Comparison of ENCODE assay signal across 17 mouse cellular contexts in the genomic region with DNA sequence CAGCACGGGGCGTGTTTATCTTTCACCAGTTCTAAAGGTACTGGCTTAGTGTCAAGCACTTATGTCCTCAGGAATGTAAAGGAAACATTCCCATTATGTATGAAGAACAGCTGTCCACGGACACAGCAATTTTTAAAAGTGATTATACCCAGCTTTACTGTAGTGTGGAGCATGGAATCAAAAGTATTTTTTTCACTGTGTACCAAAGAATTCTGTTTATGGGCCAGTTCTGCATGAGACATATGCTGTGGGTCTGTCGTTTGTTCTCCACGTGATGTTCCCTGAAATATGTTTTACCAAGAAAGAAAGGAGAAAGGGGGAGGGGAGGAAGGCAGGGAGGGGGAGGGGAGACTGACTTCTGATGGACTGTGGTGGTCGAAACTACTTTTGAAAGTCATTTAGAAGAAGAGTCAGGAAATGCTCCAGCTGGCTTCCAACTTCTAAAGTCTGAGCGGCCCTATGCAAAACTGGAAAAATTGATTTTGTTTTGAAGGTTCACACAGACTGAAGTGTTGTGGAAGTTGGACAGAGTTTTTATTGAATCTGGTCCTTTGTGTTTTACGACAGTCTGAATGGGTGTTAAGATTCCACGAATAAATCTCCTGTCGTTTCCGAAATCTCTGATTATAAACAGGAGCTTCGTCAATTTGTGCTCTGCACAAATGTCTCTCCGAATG.
DNase-seq lines count a peak whose midpoint lies in the region; ATAC-seq and TF ChIP-seq lines count a peak whose summit lies in the region.
"Had no signal": no experiment of that assay in that cellular context is flagged by ENCODE, and none has a peak within 500 bp of the region (broad histone marks: within the 10 kb centered on the region; RNA-seq: fewer than 3 reads in every experiment).

No protein-coding gene starts in this region.

- H3K4me3 ChIP-seq in kidney, postnatal 0 days (replicated peaks; ENCODE audit: low read depth, low read length): no peak overlapping the region
- H3K4me3 ChIP-seq in stomach, embryonic 14.5 days (ENCODE audit: low read depth, low read length): no peak overlapping the region
- H3K4me3 ChIP-seq in stomach, postnatal 0 days (ENCODE audit: low read depth, low read length): no peak overlapping the region
- no peak overlapping the region for H3K4me3 ChIP-seq in embryonic fibroblast, embryonic 13.5 days (ENCODE audit: insufficient read depth, low read length)
- H3K4me3 ChIP-seq: embryonic facial prominence, embryonic 13.5 days had no signal

- TF ChIP-seq POLR2A in embryonic fibroblast, embryonic 13.5 days (IDR thresholded peaks at IDR 0.05; ENCODE audit: low read depth, low read length): no peak

- no peaks in the 10 kb centered on the region for H3K9me3 ChIP-seq in kidney, postnatal 0 days (replicated peaks; ENCODE audit: low read length)
- no peaks in the 10 kb centered on the region for H3K9me3 ChIP-seq in stomach, embryonic 14.5 days (ENCODE audit: control insufficient read depth, low read depth, low read length)
- H3K9me3 ChIP-seq in stomach, postnatal 0 days (ENCODE audit: control insufficient read depth, low read length): no peaks in the 10 kb centered on the region
- H3K9me3 ChIP-seq: embryonic facial prominence, embryonic 13.5 days had no signal

- no peak overlapping the region for H3K4me2 ChIP-seq in kidney, postnatal 0 days (ENCODE audit: low read length)
- no peak overlapping the region for H3K4me2 ChIP-seq in stomach, embryonic 14.5 days (replicated peaks; ENCODE audit: low read depth, low read length)
- no peak overlapping the region; the same call in 1 of the 2 replicates for H3K4me2 ChIP-seq in stomach, postnatal 0 days (replicated peaks; ENCODE audit: low read depth)
- H3K4me2 ChIP-seq: embryonic facial prominence, embryonic 13.5 days; liver, embryonic 11.5 days had no signal

- ATAC-seq in kidney, postnatal 0 days (replicated peaks; ENCODE audit: low FRiP score, low read depth): no peak
- no peak for ATAC-seq in stomach, embryonic 14.5 days (ENCODE audit: insufficient number of reproducible peaks, insufficient read depth, low FRiP score, low read depth)
- no peak for ATAC-seq in stomach, postnatal 0 days (ENCODE audit: low FRiP score, low TSS enrichment)
- ATAC-seq: forebrain, embryonic 14.5 days; hindbrain, postnatal 0 days had no signal

- H3K27ac ChIP-seq in kidney, postnatal 0 days: no peak overlapping the region
- H3K27ac ChIP-seq in stomach, embryonic 14.5 days (ENCODE audit: low read length): peak overlapping the region; percentile 28; the same call in 1 of the 2 replicates
- H3K27ac ChIP-seq in stomach, postnatal 0 days (replicated peaks): no peak overlapping the region
- peak overlapping the region; percentile 0; the same call in 1 of the 2 replicates for H3K27ac ChIP-seq in embryonic fibroblast, embryonic 13.5 days (ENCODE audit: insufficient read depth, low read length)
- H3K27ac ChIP-seq: embryonic facial prominence, embryonic 13.5 days; hindbrain, postnatal 0 days had no signal

- no peak for TF ChIP-seq EP300 in stomach, postnatal 0 days (optimal IDR thresholded peaks at IDR 0.05)

- no peaks in the 10 kb centered on the region for H3K27me3 ChIP-seq in kidney, postnatal 0 days (ENCODE audit: insufficient read depth, low read length)
- no peaks in the 10 kb centered on the region for H3K27me3 ChIP-seq in stomach, embryonic 14.5 days (ENCODE audit: control insufficient read depth, insufficient read depth, low read length)
- H3K27me3 ChIP-seq in stomach, postnatal 0 days (ENCODE audit: control insufficient read depth, insufficient read depth, low read length): no peaks in the 10 kb centered on the region
- H3K27me3 ChIP-seq: embryonic facial prominence, embryonic 13.5 days had no signal

- DNase-seq in kidney, postnatal 0 days (ENCODE audit: low spot score): peak; percentile 45
- DNase-seq in kidney, adult 9 months: no peak
- no peak for DNase-seq in stomach, postnatal 0 days (ENCODE audit: low spot score)
- no peak for DNase-seq in embryo, embryonic 9.5 days (ENCODE audit: extremely low spot score)
- DNase-seq in left cerebral cortex, adult 9 months (ENCODE audit: low spot score in 2 of 2): no peak
- DNase-seq: adrenal gland, postnatal 25 days; cerebellum, postnatal 10 days; heart, postnatal 14 days; kidney, postnatal 10 days; midbrain, embryonic 14.5 days; right cerebral cortex, postnatal 14 days had no signal

- TF ChIP-seq CTCF in kidney, postnatal 0 days (IDR thresholded peaks at IDR 0.05; ENCODE audit: low read depth): no peak
- TF ChIP-seq CTCF in stomach, postnatal 0 days (IDR thresholded peaks at IDR 0.05; ENCODE audit: low read depth): no peak
- no peak for TF ChIP-seq CTCF in embryonic fibroblast, embryonic 13.5 days (IDR thresholded peaks at IDR 0.05; ENCODE audit: borderline replicate concordance, insufficient read depth, low read length)

- WGBS in kidney, postnatal 0 days: 59% methylated on average over 13 of the region's 13 CpGs
- WGBS in stomach, embryonic 14.5 days: 42% methylated on average over 13 of the region's 13 CpGs
- 45% methylated on average over 13 of the region's 13 CpGs for WGBS in stomach, postnatal 0 days

- H3K36me3 ChIP-seq in kidney, postnatal 0 days (ENCODE audit: insufficient read depth, low read length): no peaks in the 10 kb centered on the region
- H3K36me3 ChIP-seq in stomach, embryonic 14.5 days (ENCODE audit: control insufficient read depth, insufficient read depth, low read length): no peaks in the 10 kb centered on the region
- H3K36me3 ChIP-seq in stomach, postnatal 0 days (ENCODE audit: control insufficient read depth, insufficient read depth, low read length): no peaks in the 10 kb centered on the region
- H3K36me3 ChIP-seq: embryonic facial prominence, embryonic 13.5 days had no signal

- H3K4me1 ChIP-seq in kidney, postnatal 0 days (replicated peaks; ENCODE audit: insufficient read depth, low read length): no peaks in the 10 kb centered on the region
- H3K4me1 ChIP-seq in stomach, embryonic 14.5 days (ENCODE audit: control insufficient read depth, insufficient read depth, low read length): no peaks in the 10 kb centered on the region
- no peaks in the 10 kb centered on the region for H3K4me1 ChIP-seq in stomach, postnatal 0 days (replicated peaks; ENCODE audit: control insufficient read depth, insufficient read depth)
- no peaks in the 10 kb centered on the region for H3K4me1 ChIP-seq in embryonic fibroblast, embryonic 13.5 days (ENCODE audit: control insufficient read depth, insufficient read depth, low read length)
- H3K4me1 ChIP-seq: embryonic facial prominence, embryonic 13.5 days had no signal

- no peak overlapping the region for H3K9ac ChIP-seq in kidney, postnatal 0 days (ENCODE audit: low read depth, low read length)
- H3K9ac ChIP-seq in stomach, embryonic 14.5 days (replicated peaks; ENCODE audit: low read depth, low read length): no peak overlapping the region
- no peak overlapping the region for H3K9ac ChIP-seq in stomach, postnatal 0 days (ENCODE audit: low read length)
- H3K9ac ChIP-seq: embryonic facial prominence, embryonic 13.5 days had no signal

Comparison
In these comparisons a context has a peak if more than half of its experiments do, and no peak if none do; other contexts are left out.
1. H3K27ac ChIP-seq: peak in stomach, embryonic 14.5 days (single experiment) and embryonic fibroblast, embryonic 13.5 days (single experiment); none in kidney, postnatal 0 days (single experiment) and stomach, postnatal 0 days (single experiment).